Mouse (Mus musculus): ENCODE data around the gene Tmem169. TPM values are rescaled to one million over a fixed set of nuclear protein-coding genes. Genes with fewer than 3 reads are reported as not detected.

Gene Tmem169
- polyA plus RNA-seq, 1 experiment = 15.9 TPM

DNA sequence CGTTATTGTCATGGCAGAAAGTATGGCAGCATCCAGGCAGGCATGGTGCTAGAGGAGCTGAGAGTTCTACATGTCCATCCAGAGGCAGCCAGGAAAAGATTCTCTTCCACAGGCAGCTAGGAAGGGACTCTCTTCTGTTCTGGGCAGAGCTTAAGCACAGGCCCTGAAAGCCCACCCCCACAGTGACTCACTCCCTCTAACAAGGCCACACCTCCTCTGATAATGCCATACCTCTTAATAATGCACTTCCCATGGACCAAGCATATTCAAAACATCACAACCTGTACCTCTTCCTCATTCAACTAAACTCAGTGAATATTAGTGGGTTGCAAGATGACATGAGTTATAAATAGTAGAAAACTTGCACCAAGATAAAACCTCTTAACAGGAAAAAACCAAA is 32.4 kb upstream of the Tmem169 start:
- no peak overlapping the region for H3K4me3 ChIP-seq (ENCODE audit: insufficient read depth, low read length)
- TF ChIP-seq POLR2A (IDR thresholded peaks at IDR 0.05; ENCODE audit: extremely low read depth, insufficient read depth, low read length) (no peak), CTCF (IDR thresholded peaks at IDR 0.05; ENCODE audit: extremely low read depth, insufficient read depth, low read length) (no peak)
- no peak overlapping the region for H3K27ac ChIP-seq (ENCODE audit: insufficient read depth, low read length)
- no peaks in the 10 kb centered on the region; the same call in 1 of the 2 replicates for H3K4me1 ChIP-seq (ENCODE audit: control insufficient read depth, insufficient read depth, low read length)

GRCm38 (mm10) chr1:72253881-72254491 is 30.2 kb upstream of the Tmem169 start:
- TF ChIP-seq POLR2A (IDR thresholded peaks at IDR 0.05; ENCODE audit: extremely low read depth, insufficient read depth, low read length) (no peak), CTCF (IDR thresholded peaks at IDR 0.05; ENCODE audit: extremely low read depth, insufficient read depth, low read length) (no peak)
- no peak overlapping the region for H3K27ac ChIP-seq (ENCODE audit: insufficient read depth, low read length)
- H3K4me1 ChIP-seq (ENCODE audit: control insufficient read depth, insufficient read depth, low read length) = no peaks in the 10 kb centered on the region; the same call in 1 of the 2 replicates
- H3K4me3 ChIP-seq (ENCODE audit: insufficient read depth, low read length) = peak overlapping the region; percentile 48; the same call in 1 of the 2 replicates

DNA sequence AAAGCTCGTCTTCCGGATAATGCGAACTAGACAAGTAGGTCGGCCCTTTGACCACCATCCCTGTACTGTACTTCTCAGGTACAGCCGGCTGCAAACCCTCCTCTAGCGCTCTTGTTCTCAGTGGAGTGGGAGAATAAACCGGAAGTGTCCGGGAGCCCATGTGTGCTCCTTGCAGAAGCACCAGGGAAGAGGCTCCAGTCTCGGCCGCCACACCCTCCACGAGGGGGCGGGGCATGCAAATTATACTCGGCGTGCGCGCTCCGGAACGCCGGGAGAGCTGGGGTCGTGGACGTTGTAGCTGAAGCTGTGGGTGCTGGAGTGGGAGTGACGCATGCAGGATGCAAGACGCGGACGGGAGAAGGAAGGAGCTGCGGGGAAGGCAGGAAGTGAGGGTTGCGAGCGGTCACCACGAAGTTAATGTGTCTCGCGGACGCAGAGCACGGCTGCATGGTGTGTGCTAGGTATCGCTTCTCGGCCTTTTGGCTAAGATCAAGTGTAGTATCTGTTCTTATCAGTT is 29.6 kb upstream of the Tmem169 start:
- Histone ChIP-seq H3K27ac (ENCODE audit: insufficient read depth, low read length) (no peak overlapping the region; the same call in 1 of the 2 replicates), H3K4me3 (ENCODE audit: insufficient read depth, low read length) (peak overlapping the region; percentile 48), H3K4me1 (ENCODE audit: control insufficient read depth, insufficient read depth, low read length) (no peaks in the 10 kb centered on the region; the same call in 1 of the 2 replicates)
- peak; percentile 84 for TF ChIP-seq POLR2A (IDR thresholded peaks at IDR 0.05; ENCODE audit: extremely low read depth, insufficient read depth, low read length)
- TF ChIP-seq CTCF (IDR thresholded peaks at IDR 0.05; ENCODE audit: extremely low read depth, insufficient read depth, low read length) = no peak

GRCm38 (mm10) chr1:72255062-72255853 is 28.9 kb upstream of the Tmem169 start:
- Histone ChIP-seq H3K4me1 (ENCODE audit: control insufficient read depth, insufficient read depth, low read length) (no peaks in the 10 kb centered on the region; the same call in 1 of the 2 replicates), H3K4me3 (ENCODE audit: insufficient read depth, low read length) (peak overlapping the region; percentile 48), H3K27ac (ENCODE audit: insufficient read depth, low read length) (no peak overlapping the region)
- no peak for TF ChIP-seq CTCF (IDR thresholded peaks at IDR 0.05; ENCODE audit: extremely low read depth, insufficient read depth, low read length)
- no peak for TF ChIP-seq POLR2A (IDR thresholded peaks at IDR 0.05; ENCODE audit: extremely low read depth, insufficient read depth, low read length)

GRCm38 (mm10) chr1:72255854-72256175 is 28.4 kb upstream of the Tmem169 start:
- no peak overlapping the region for H3K4me3 ChIP-seq (ENCODE audit: insufficient read depth, low read length)
- TF ChIP-seq CTCF (IDR thresholded peaks at IDR 0.05; ENCODE audit: extremely low read depth, insufficient read depth, low read length) = no peak
- no peak for TF ChIP-seq POLR2A (IDR thresholded peaks at IDR 0.05; ENCODE audit: extremely low read depth, insufficient read depth, low read length)
- no peak overlapping the region for H3K27ac ChIP-seq (ENCODE audit: insufficient read depth, low read length)
- H3K4me1 ChIP-seq (ENCODE audit: control insufficient read depth, insufficient read depth, low read length) = no peaks in the 10 kb centered on the region; the same call in 1 of the 2 replicates

DNA sequence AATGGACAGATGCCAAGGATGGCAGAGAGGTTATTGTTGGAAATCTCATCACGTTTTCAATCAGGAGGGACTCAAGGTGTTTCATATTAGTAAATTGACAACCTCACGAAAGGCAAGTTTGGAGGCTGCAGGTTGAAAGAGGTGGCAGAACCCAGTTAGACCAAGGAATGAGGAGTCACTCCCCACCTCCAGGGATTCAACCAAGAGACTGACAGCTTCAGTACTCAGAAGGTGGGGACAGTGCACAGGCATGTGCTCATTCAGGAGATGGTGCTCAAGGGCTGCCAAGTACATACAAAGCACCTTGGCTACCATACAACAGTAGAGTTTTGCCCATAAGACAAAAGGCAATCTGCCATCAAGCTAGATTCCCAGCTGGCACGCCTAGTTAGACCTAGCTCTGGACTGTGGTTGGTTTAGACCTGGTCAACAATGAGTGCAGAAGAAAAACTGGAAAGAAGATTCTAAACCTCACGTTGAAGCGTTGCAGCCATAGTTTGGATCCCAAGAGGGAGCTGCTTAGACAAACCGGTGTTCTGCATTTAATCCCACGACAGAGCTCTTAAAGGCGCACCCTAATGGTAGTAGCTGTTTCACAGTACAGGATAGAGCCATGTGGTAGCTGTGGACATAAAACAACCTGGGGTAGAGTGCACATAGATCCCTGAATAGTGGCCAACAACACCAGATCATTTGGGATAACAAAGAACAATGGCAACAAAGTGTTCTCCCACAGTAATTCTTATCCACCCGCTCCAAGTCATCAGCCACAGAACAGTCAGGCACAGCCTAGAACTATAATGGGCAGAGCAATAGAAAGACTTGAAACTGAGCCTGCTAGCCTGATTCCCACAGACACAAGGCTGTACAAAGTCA is 27.6 kb upstream of the Tmem169 start:
- no peak overlapping the region for H3K4me3 ChIP-seq (ENCODE audit: insufficient read depth, low read length)
- TF ChIP-seq POLR2A (IDR thresholded peaks at IDR 0.05; ENCODE audit: extremely low read depth, insufficient read depth, low read length) (no peak), CTCF (IDR thresholded peaks at IDR 0.05; ENCODE audit: extremely low read depth, insufficient read depth, low read length) (no peak)
- H3K4me1 ChIP-seq (ENCODE audit: control insufficient read depth, insufficient read depth, low read length) = no peaks in the 10 kb centered on the region; the same call in 1 of the 2 replicates
- H3K27ac ChIP-seq (ENCODE audit: insufficient read depth, low read length) = no peak overlapping the region

DNA sequence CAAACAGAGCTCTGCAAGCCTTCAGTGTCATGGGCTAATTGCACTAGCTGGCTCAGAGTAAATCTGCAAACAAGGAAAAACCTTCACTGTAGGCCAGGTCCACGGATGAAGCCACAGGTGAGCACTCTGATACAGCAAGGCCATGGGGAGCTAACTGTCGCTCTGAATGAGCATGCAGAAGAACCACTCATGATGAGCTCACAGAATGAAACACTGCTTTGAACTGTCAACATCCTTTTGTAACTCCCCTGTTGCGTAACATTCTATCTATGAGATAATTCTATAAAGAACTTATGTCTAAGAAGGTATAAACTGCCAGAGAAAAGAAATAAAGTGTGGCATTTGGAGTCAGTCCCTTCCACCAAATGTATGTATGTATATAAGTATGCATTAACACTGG is 21.1 kb upstream of the Tmem169 start:
- no peak overlapping the region for H3K4me3 ChIP-seq (ENCODE audit: insufficient read depth, low read length)
- TF ChIP-seq POLR2A (IDR thresholded peaks at IDR 0.05; ENCODE audit: extremely low read depth, insufficient read depth, low read length) (no peak), CTCF (IDR thresholded peaks at IDR 0.05; ENCODE audit: extremely low read depth, insufficient read depth, low read length) (no peak)
- no peaks in the 10 kb centered on the region for H3K4me1 ChIP-seq (ENCODE audit: control insufficient read depth, insufficient read depth, low read length)
- no peak overlapping the region for H3K27ac ChIP-seq (ENCODE audit: insufficient read depth, low read length)

DNA sequence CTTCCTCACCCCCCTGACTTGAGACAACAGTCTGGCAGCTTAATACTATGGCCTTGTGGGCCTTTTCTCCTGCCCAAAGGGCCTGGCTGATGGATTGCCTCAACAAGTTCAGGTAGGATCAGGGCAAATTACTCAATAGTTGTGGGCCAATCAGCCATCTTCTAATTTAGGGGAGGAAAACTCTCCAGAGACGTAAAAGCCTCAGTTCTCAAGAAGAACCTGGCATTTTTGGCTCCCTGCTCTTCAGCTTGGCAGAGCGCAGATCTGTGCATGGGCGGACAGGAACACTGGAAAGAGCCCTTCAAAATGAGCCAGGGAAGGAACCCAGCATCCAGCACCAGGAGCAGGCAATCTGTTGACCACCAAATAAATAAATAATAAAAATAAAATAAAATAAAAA is 6.1 kb upstream of the Tmem169 start:
- H3K4me1 ChIP-seq (ENCODE audit: control insufficient read depth, insufficient read depth, low read length) = no peaks in the 10 kb centered on the region
- no peak overlapping the region for H3K4me3 ChIP-seq (ENCODE audit: insufficient read depth, low read length)
- no peak for TF ChIP-seq POLR2A (IDR thresholded peaks at IDR 0.05; ENCODE audit: extremely low read depth, insufficient read depth, low read length)
- no peak for TF ChIP-seq CTCF (IDR thresholded peaks at IDR 0.05; ENCODE audit: extremely low read depth, insufficient read depth, low read length)
- H3K27ac ChIP-seq (ENCODE audit: insufficient read depth, low read length) = no peak overlapping the region

DNA sequence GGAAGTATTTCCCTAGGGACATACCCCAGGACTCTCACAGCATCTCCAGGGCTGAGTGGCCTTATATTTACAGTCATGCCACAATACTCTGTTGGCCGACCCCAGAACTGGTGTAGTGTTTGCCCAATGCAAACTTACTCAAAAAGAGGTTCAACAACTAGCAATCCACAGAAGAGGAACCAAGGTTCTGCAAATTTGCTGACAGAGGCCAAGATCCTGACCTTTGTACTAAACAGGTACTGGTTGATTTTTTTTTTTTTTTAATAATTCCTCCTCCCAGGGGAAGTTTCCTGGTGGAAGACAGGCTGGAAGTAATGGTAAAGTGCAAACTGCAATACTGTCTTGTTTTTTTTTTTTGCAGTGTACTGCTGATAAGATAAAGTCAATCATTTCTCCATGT is 1.6 kb upstream of the Tmem169 start:
- TF ChIP-seq CTCF (IDR thresholded peaks at IDR 0.05; ENCODE audit: extremely low read depth, insufficient read depth, low read length) (no peak), POLR2A (IDR thresholded peaks at IDR 0.05; ENCODE audit: extremely low read depth, insufficient read depth, low read length) (no peak)
- Histone ChIP-seq H3K27ac (ENCODE audit: insufficient read depth, low read length) (no peak overlapping the region), H3K4me1 (ENCODE audit: control insufficient read depth, insufficient read depth, low read length) (peaks cover 2% of the 10 kb centered on the region; the same call in 1 of the 2 replicates)

More for the DNA sequence above, 1.6 kb upstream of the Tmem169 start:
- H3K4me3 ChIP-seq (ENCODE audit: insufficient read depth, low read length) = no peak overlapping the region
